ENCODE assay signal across 9 mouse cellular contexts in the genomic region with DNA sequence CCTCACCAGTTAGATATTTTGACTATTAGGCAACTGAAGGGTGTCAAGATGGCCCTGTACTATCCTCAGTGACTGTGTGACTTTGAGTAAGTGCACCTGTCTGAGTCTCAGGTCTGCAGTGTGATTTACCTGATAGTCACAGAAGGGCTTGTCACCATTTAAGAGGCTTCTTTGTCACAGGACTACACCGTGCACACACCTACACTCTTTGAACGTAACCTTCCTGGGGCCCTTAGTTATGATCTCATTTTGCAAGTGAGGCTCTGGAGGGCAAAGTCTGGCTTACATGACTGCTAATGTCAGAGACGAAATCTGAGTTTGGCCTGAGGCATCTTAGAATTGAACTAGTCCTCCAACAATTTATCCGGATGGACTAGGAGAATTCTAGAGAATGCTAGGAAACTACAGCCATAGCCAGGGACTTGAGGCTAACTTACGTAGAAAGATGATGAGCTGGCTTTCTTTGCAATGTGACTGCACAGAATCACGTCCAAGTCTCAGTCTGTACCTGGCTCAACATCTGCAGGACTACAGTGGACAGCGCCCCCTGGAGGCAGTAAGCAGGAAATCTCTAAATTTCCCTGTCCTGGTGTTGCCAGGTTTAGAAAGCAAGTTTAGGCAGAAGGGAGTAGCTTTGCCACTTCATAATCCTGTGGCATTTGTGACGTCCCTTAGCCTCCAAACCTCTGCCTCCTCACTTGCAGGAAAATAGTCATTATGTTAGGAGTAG. TPM values are rescaled to one million over a fixed set of nuclear protein-coding genes. Genes with fewer than 3 reads are reported as not detected.
A peak's percentile ranks its signal among the peaks of the same experiment; 100 is the strongest.
DNase-seq lines count a peak whose midpoint lies in the region; ATAC-seq lines count a peak whose summit lies in the region.
"Had no signal": no experiment of that assay in that cellular context is flagged by ENCODE, and none has a peak within 500 bp of the region (broad histone marks: within the 10 kb centered on the region; RNA-seq: fewer than 3 reads in every experiment).

No protein-coding gene starts in this region.

- ATAC-seq in midbrain, embryonic 11.5 days (ENCODE audit: low FRiP score), result no peak
- ATAC-seq in midbrain, embryonic 16.5 days, result no peak
- ATAC-seq in erythroid progenitor cell, adult 5-6 weeks (replicated peaks; ENCODE audit: low FRiP score, poor library complexity, severe bottlenecking), result no peak

- H3K27me3 ChIP-seq in midbrain, embryonic 11.5 days (ENCODE audit: control insufficient read depth, insufficient read depth, low read length), result peaks cover 37% of the 10 kb centered on the region
- peaks cover 37% of the 10 kb centered on the region for H3K27me3 ChIP-seq in midbrain, embryonic 16.5 days (ENCODE audit: control insufficient read depth, insufficient read depth, low read depth, low read length)
- peaks cover 42% of the 10 kb centered on the region for H3K27me3 ChIP-seq in limb, embryonic 10.5 days (ENCODE audit: low read depth, poor library complexity, severe bottlenecking)

- H3K4me1 ChIP-seq in midbrain, embryonic 11.5 days (ENCODE audit: control insufficient read depth, insufficient read depth, low read length), result peaks cover 6% of the 10 kb centered on the region
- peaks cover 5% of the 10 kb centered on the region for H3K4me1 ChIP-seq in midbrain, embryonic 16.5 days (ENCODE audit: control insufficient read depth, insufficient read depth, low read length)
- peaks cover 26% of the 10 kb centered on the region for H3K4me1 ChIP-seq in limb, embryonic 10.5 days

- WGBS in midbrain, embryonic 11.5 days, result 39% methylated on average over 8 of the region's 8 CpGs
- 35% methylated on average over 8 of the region's 8 CpGs for WGBS in midbrain, embryonic 16.5 days
- 37% methylated on average over 8 of the region's 8 CpGs for WGBS in limb, embryonic 10.5 days

- peak; percentile 94 for DNase-seq in midbrain, embryonic 11.5 days (ENCODE audit: low spot score, missing footprints)
- peak; percentile 63 for DNase-seq in R1 (ENCODE audit: low read depth, low spot score)
- DNase-seq in cerebellum, adult 9-10 months, result peak; percentile 15
- peak; percentile 40 to 58 for DNase-seq in heart, postnatal 36 days
- DNase-seq in limb, embryonic 10.5 days (ENCODE audit: low spot score), result peak; percentile 82
- DNase-seq in retina, adult 2 months (ENCODE audit: low read depth, low spot score), result peak; percentile 22

- no peak overlapping the region for H3K4me2 ChIP-seq in midbrain, embryonic 11.5 days
- H3K4me2 ChIP-seq in midbrain, embryonic 16.5 days (ENCODE audit: low read length), result no peak overlapping the region
- H3K4me2 ChIP-seq: heart, embryonic 13.5 days had no signal

- no peak overlapping the region for H3K9ac ChIP-seq in midbrain, embryonic 11.5 days (ENCODE audit: low read length)
- no peak overlapping the region for H3K9ac ChIP-seq in midbrain, embryonic 16.5 days (ENCODE audit: low read depth, low read length)
- H3K9ac ChIP-seq: heart, embryonic 13.5 days had no signal

- no peak overlapping the region for H3K27ac ChIP-seq in midbrain, embryonic 11.5 days (ENCODE audit: low read depth, low read length)
- H3K27ac ChIP-seq in midbrain, embryonic 16.5 days (ENCODE audit: low read length), result no peak overlapping the region
- H3K27ac ChIP-seq in limb, embryonic 10.5 days, result no peak overlapping the region
- H3K27ac ChIP-seq: heart, embryonic 13.5 days had no signal

- H3K36me3 ChIP-seq in midbrain, embryonic 11.5 days (ENCODE audit: control insufficient read depth, insufficient read depth, low read length), result no peaks in the 10 kb centered on the region
- H3K36me3 ChIP-seq in midbrain, embryonic 16.5 days (ENCODE audit: control insufficient read depth, insufficient read depth, low read length), result no peaks in the 10 kb centered on the region
- no peaks in the 10 kb centered on the region for H3K36me3 ChIP-seq in limb, embryonic 10.5 days
- H3K36me3 ChIP-seq: heart, embryonic 13.5 days had no signal

- H3K9me3 ChIP-seq in midbrain, embryonic 11.5 days (ENCODE audit: control insufficient read depth, low read length), result no peaks in the 10 kb centered on the region
- no peaks in the 10 kb centered on the region for H3K9me3 ChIP-seq in midbrain, embryonic 16.5 days (replicated peaks; ENCODE audit: control insufficient read depth, low read length, poor library complexity, severe bottlenecking)
- H3K9me3 ChIP-seq in limb, embryonic 10.5 days (replicated peaks), result no peaks in the 10 kb centered on the region
- H3K9me3 ChIP-seq: heart, embryonic 13.5 days had no signal

- intact Hi-C loops in heart, postnatal 36 days (cut with DNase I), result loop anchor here (1.0 to 5.0 kb wide), 3 partner anchors 34 to 86 kb away; no protein-coding TSS in a partner anchor

- no peak overlapping the region for H3K4me3 ChIP-seq in midbrain, embryonic 11.5 days (ENCODE audit: low read depth, low read length)
- no peak overlapping the region for H3K4me3 ChIP-seq in midbrain, embryonic 16.5 days (ENCODE audit: low read depth, low read length)
- H3K4me3 ChIP-seq in limb, embryonic 10.5 days, result no peak overlapping the region
- H3K4me3 ChIP-seq: heart, embryonic 13.5 days had no signal

RNA-seq across cellular contexts. Expression of a gene that starts 2.3 kb away (rescaled TPM):
- 0.64 and 0.69 TPM in 2 replicates for polyA plus RNA-seq in midbrain, embryonic 11.5 days (2014; fragmentation: Nextera tagmentation; extraction: Ambion mirVana)
- 0.87 and 1.1 TPM in 2 replicates for polyA plus RNA-seq in midbrain, embryonic 16.5 days (2015; fragmentation: Nextera tagmentation; extraction: Ambion mirVana)
- total RNA-seq in heart, postnatal 36 days (2021), result 1 to 10 TPM; 5.6 to 5.8 TPM
- 0.85 and 1.4 TPM in 2 replicates for polyA plus RNA-seq in limb, embryonic 10.5 days (2016; fragmentation: Nextera tagmentation; extraction: Ambion mirVana)
- not detected in 2 replicates for total RNA-seq in erythroid progenitor cell, adult 5-6 weeks (2015; ENCODE audit: low replicate concordance)
- total RNA-seq in erythroid progenitor cell, adult 5-6 weeks (2017; ENCODE audit: low replicate concordance), result not detected in 2 replicates

Comparison
In these comparisons a context has a peak if more than half of its experiments do, and no peak if none do; other contexts are left out.
1. DNase-seq: peak in every context shown above with its lines; median percentile 94 in midbrain, embryonic 11.5 days; 82 in limb, embryonic 10.5 days; 63 in R1; 49 in heart, postnatal 36 days; 22 in retina, adult 2 months; 15 in cerebellum, adult 9-10 months.